Mouse (Mus musculus) spleen, postnatal 10 days (tissue): ENCODE results near the gene Szt2.

Experiments used
- DNase-seq, 2 experiments: peaks; one replicate each; pipeline ENCODE4 v3.0.0; 2021 to 2022; ENCODE audit warnings: low spot score in 2 of 2

The Szt2 gene

GRCm38 (mm10) chr4:118413553-118413952, 4.5 kb upstream of the Szt2 start:
- no peak for DNase-seq

DNA sequence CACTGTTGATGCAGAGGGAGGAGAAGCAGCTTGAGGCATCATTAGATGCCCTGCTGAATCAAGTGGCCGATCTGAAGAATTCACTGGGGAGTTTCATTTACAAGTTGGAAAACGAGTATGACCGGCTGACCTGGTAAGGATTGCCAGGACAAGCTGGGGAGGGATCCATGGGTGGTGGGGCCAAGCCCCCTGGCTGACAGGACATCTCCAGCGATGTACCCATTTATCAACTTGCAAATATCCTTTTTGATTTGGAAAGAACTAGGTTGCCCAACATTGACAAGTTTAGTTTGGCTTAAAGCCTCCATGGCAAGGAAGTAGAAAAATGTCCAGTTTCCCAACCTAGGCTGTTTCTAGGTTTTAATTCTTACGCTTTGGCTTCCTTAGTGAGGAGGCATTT, 1.8 kb upstream of the Szt2 start:
- DNase-seq: no peak

- no peak for DNase-seq
These were observed 6.4 kb downstream of the Szt2 start for GRCm38 (mm10) chr4:118402701-118403100.

GRCm38 (mm10) chr4:118401918-118402317, 7.2 kb downstream of the Szt2 start:
- DNase-seq: no peak

DNA sequence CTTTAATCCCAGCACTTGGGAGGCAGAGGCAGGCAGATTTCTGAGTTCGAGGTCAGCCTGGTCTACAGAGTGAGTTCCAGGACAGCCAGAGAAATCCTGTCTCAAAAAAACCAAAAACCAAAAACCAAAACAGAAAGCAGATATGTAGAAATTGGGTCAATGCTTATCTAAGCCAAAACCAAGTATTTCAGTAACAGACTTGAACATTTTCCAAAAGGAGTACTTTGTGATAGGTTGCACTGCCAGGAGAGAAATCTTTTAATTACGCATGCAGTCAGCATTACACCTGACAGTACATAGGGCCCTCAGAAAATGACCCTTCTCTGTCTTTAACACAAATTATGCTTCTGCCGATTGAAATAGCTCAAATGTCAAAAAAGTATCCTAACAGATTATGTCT, 7.7 kb downstream of the Szt2 start:
- DNase-seq: no peak

DNA sequence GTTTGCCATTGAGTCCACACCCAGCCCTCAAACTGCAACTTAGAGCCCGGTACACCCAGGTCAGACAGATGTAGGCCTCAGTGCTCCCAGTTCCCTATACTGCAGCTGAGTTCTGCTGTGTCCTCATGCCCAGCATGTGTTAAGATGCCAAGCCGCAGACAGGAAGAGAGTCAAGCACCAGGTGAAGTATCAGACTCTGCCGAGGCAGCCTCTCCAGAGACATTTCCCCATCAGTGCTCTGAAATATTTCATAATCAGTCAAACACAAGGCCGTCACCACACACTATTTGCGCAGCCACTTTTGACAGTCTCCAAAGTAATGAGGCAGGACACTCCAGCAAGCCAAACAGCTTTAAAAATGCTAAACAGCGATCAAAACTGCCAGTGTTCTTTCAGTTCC, 10.7 kb downstream of the Szt2 start:
- DNase-seq: no peak

- no peak for DNase-seq
These were observed 12.6 kb downstream of the Szt2 start for GRCm38 (mm10) chr4:118396433-118396832.

GRCm38 (mm10) chr4:118395289-118395688, 13.8 kb downstream of the Szt2 start:
- no peak for DNase-seq

DNA sequence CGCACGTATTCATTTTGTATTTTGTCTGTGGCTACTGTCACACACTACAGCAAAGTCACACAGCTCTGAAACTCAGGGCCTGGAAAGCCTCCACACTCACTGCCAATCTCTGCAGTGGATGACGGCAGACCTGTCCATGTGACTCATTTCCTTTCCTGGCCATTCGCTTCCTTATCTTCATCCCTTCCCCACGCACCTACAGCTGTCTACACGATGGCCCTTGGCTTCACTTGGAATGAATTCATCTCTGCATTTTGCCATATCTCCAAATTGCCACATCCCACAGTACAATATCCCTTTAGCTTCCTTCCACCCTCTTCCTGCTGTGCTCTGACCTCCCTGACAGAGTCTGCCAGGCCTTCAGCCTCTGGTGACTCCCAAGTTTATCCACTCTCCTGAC, 14.6 kb downstream of the Szt2 start:
- no peak for DNase-seq

- DNase-seq: no peak
These were observed 18.9 kb downstream of the Szt2 start for GRCm38 (mm10) chr4:118390146-118390545.

DNA sequence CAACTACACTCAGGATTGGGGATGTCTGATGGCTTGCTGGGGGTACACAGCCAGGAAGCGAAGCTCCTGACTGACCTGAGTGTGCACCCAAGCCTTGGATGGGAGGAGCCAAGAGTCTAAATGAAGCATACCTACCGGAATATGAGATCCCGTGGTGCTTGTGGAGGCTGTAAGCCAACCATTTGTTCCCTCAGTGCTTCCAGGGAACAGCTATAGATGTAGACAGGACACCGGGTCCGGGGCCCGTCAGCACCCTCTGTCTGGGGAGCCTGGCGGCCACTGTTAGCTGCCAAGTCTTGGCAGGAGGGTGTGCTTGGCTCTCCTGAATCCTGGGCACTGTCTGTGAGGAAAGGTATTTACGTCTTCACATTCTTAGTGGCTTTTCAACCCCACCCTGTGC, 21.8 kb downstream of the Szt2 start:
- DNase-seq: no peak

DNA sequence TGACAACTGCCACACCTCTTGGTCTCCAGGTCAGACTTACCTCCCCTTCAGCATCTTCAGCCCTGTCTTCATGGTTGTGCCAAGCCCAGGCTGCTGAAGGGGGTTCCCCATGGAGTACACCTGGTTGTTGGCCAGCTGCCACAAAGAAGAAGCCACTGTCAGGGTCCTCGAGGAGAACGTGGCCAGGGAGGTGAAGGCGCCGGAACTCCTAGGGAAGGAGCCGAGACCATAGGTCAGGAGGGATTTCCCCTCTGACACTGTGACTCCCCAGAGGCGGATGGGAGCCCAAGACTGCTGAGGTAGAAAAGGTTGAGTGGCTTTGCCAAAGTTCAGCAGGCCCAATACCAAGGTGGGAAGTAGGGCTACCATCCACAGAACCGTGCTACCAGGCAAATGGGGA, 25.8 kb downstream of the Szt2 start:
- DNase-seq: no peak

DNA sequence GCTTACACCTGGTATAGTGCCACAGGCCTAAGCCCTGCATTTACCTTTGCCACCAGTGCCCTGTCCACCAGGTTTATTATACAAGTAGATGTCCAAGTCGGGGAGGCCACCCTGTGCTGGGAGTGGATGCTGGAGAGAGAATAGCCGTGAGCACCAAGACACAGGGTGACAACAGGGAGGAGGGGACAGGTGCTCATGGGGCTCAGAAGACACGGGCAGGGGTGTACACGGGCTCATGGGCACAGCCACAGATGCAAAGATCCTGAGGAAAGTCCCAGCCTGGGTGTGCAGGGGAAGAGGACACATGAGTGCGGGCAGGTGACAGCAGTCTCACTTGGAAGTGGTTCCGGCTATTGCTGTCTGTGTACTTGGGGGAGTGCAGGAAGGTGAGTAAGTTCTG, 33.1 kb downstream of the Szt2 start:
- peak in 1 of 2 experiments; percentile 9 for DNase-seq

DNA sequence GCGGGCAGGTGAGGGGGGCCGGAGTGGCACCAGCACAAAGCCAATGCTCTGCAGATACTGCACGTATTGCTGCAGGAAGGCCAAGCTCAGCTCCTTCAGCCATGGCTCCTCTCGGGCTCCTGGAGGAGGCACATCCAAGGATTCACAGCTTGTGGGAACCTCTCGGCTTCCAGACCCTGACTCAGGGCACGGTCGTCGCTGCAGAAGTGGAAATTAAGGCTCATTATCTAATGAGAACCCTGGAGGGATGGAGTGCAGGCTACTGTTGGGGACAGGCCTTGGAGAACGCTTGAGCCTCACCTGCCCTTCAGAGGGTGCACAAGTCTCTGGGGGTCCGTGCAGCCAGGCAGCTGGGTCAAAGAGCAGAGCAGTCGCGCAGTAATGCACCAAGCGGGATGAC, 37.3 kb downstream of the Szt2 start:
- no peak for DNase-seq

DNA sequence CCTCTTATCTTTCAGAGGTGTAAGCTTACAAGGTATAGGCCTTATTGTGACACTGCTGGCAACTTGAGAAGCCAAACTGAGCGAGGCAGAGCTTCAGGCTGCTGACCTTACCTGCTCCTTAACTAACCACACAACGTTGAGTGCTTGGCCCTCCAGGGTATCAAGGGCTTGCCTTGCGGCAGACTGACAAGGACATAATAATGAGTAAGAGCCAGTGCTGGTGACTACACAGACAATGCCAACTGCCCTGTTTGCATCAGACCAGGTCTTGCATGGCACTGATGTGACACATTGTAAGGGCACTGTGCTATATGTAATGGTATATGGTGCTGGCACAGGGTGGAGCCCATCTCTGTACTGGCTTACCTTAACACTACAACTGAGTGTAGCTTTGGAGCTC, 40.5 kb downstream of the Szt2 start:
- DNase-seq: no peak

- no peak for DNase-seq
These were observed 41.5 kb downstream of the Szt2 start for GRCm38 (mm10) chr4:118367551-118367950.

- peak in 1 of 2 experiments; percentile 11 for DNase-seq
These were observed 43.1 kb downstream of the Szt2 start for GRCm38 (mm10) chr4:118365991-118366390.

DNA sequence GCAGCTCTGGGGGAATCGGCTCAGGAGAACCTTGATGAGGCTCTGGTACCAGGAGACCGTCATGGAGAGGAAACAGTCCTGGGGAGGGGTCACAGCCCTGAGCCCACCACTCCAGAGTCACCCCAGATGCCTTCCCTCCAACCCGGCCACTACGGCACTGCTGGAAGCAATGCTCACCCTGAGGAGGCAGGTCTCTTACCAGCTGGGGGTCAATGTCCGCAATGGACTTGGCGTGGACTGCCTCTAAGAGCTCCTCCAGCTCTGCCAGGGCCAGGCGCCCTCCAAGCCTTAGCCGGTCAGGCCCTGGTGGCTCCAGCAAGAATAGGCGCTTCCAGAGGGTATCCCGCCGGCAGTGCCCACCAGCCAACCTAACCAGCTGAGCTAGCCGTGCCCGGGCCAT, 44.4 kb downstream of the Szt2 start:
- no peak for DNase-seq

DNA sequence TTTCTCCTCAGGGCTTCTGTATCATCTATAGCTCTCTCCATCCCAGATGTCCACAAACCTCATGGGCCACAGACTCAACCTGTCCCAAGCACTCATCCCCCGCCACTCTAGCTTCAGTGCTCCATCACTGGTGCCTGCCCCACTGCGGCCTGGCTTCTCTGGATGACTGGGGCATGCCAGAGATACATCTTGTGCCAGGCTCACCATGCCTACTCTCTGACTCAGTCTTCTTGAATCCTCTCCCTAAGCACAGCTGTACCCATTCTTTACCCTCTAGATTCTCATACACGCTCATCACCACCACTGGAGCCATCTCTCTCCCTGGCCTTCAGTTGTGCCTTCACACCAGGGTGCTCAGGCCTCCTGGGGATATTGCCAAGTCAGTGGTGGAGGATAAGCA, 45.1 kb downstream of the Szt2 start:
- no peak for DNase-seq

DNA sequence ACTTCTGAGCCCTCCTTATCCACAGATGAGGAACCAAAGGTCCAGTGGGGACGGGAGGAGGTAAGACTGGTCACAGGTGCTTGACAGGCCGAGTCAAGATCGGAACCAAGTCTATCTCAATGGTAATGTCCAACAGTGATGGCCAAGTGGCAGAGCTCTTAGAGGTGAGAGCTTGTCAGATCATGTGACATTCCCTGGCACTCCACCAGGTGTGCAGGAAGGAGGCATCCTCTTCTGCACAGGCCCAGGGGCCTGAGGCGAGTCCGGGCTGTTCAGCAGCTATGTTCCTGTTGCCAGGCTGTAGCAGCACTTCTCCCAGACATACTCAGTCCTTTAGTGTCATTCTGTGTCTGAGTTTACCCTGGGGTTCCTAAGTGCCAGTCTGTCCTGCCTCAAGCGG, 46.2 kb downstream of the Szt2 start:
- DNase-seq: no peak

GRCm38 (mm10) chr4:118361451-118361850, 47.6 kb downstream of the Szt2 start:
- DNase-seq: no peak

- DNase-seq: peak; percentile 57 to 70
These were observed 49.0 kb downstream of the Szt2 start for GRCm38 (mm10) chr4:118359896-118360720.

- no peak for DNase-seq
These were observed 49.7 kb downstream of the Szt2 start for GRCm38 (mm10) chr4:118359211-118359895.
